Mouse (Mus musculus) brain, adult 2 months (tissue): Measurements from ENCODE around the gene Slc43a1.
A peak's percentile ranks its signal among the peaks of the same experiment; 100 is the strongest.
"Not testable (repeated sequence)": the region's sequence is repeated elsewhere in the genome, so short reads cannot be mapped to it uniquely, and the experiment has no call there.

ENCODE experiments used
- DNase-seq: peaks from one replicate; pipeline ENCODE4 v3.0.0; 2011; ENCODE audit warnings: low read depth, low spot score

Gene Slc43a1

DNA sequence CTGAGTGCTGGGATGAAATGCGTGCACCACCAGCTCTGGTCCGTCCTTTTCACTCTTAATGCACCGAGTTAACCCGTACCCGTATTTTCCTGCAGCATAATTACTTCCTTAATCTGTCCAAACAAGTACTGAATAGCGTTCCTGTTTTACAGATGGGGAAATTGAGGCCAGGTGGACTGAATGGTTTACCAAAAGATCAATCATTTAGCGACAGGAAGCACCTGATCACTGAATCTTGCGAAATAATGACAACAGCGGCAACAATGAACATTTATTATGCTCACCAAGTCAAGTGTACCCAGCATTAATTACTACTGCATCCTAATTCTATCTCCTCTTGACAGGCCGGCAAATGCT lies at the start of gene Slc43a1:
Slc43a1 (plus strand) TSS at position 258 of the 357 bp plus-strand sequence.
- DNase-seq: no peak

DNA sequence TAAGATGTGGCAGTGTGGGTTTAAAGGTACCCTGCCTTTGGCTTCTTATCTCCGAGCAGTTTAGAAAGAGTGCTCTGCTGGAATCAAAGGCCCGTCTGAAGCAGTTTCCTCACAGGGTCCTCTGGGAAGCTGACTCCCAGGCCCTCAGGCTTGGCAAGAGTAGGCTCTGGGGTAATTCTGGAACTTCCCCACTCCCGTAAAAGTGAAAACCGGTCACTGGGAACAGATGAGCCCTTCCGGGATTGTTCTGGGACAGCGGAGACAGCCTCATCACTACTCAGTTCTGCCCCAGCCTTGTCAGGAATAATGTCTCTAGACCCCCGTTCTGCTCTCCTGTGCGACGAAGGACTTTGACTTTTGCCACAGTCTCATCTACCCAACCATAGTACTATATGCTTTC lies 48.2 kb upstream of the Slc43a1 start:
- DNase-seq: no peak

DNA sequence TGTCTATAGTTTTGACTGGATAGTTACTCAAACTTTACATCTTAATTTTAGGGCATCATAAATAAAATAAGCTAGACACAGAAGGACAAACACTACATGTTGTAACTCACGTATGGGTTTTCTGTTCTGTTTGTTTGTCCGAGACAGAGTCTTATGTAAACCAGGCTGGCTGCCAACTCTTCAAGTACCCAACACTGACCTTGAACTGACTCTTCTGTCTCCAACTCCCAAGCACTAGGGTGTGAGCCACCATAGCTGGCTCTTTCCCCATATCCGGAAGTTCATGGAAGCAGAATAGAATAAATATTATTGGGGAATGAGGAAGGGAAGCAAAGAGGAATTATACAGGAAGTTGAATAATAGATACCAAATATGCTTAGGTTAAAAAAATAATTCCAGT lies 46.1 kb upstream of the Slc43a1 start:
- DNase-seq: no peak

DNA sequence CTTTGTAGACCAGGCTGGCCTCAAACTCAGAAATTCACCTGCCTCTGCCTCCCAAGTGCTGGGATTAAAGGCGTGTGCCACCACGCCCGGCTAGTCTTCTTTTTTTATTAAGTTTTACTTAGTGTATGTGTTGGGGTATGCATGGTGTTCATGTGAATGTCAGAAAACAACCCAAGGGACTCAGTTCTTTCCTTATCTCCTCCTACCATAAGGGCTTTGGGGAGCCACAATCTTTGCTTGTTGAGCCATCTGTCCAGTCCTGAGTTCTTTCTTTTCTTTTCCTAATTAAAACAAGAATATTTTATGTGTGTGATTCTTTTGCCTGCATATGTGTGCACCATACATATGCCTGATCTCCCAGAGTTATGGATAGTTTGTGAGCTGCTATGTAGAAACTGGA lies 45.5 kb upstream of the Slc43a1 start:
- DNase-seq: no peak

DNA sequence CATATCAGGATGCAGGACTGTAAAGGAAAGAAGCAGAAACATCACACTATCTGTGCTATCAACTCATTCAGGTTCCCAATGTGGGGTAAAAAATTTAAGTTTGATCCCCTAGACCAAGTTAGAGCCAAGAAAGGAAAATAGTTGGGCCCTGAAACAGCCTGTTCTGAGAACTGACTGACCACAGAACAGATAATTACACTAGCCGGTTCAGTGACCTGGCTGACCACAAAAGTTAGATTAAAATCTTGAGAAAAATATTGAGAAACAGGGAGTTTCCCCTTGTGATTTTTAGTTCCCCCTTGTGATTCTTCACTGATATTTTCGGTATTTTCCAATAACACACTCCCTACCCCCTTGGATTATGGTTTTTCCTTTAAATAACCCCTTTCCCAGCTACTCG lies 44.8 kb upstream of the Slc43a1 start:
- no peak for DNase-seq

DNA sequence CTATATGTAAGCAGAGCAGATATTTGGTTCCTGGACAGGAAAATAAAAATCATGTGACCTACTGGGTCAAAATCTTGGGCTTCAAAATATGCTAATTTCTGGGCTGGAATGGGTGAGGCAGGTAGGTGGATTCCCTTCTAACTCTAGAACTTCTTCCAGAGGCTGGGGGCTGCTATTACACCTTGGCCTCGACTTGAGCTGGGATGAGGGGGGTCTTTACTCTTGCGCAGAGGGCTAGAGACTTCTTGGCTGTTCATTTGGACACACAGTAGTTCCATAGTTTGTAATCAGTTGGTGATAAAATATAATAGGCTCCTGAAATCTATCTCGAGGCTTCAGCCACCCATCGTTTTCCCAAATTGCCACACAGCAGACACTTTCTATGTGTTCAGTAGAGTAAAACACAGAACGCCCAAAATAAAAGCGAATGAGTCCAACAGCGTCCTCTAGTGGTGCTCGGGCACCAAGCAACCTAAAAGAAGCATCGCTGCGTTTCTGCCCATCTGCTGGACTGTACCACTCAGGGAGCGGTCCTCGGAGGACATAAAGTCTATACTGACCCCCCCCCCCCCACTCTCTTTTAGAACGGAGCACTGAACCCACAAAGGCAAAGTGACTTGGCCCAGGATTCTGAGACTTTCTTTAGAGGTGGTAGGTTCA lies 40.7 kb upstream of the Slc43a1 start:
- peak; percentile 94 for DNase-seq

DNA sequence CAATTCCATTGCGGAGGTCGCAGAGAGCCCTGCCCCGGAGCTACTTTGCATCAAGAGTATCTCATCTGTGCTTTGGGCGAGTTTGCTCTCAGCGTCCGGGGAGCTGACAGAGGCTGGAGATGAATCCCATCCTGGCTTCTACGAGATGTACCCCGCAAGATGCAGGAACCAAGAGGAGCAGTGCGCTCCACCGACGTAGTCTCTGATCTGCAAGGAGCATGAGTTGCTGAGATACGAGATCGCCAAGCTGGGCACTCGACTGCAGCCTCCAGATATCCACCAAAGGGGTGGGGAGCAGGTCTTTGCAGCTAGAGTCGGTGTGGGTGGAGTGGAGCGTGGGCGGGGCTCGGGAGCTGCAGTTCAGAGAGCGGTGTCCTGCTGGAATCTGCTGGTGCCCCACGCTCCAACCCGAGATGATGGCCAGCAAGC lies 40.1 kb upstream of the Slc43a1 start, which contains the start of gene Ube2l6:
Ube2l6 (plus strand) TSS at position 336 of the 429 bp plus-strand sequence.
- DNase-seq: peak; percentile 85

DNA sequence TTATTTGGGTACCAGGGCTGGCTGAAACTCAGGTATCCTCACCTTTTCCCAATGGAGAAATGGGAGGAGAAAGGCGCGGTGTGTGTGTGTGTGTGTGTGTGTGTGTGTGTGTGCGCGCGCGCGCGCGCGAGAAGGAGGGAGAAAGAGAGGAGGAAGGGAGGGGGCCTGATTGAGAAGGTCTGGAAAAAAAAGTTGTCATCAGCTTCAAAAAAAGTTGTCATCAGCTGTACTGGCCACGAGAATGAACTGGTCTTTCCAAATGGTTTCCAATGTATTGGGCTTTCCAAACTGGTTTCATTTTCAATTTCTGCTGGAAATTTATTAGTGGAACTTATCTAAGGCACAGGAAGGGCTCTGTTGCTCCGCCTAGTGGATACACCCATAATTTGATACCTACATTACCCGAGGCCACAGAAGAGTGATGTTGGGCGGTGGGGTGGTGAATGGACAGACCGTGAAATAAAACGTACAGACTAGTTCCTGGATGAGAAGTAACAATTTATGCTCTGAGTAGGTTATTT lies 39.5 kb upstream of the Slc43a1 start:
- peak; percentile 90 for DNase-seq

DNA sequence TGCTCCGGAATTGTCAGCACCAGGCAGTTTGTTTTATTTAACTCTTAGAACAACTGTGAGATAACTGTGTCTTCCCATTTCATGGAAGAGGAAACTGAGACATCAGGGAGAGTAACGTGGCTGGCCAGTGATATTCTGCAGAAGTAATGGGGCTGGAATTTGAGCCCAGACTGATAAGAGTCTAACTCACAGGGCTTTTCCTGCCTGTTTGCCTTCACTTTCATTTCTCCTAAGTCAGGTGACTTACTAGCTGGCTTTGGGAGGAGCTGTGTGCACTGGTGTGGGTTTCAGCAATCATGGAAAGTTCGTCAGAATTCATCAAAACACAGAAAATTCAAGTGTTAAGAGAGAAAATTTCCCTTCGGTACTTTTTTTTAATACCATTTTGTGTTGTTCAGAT lies 38.3 kb upstream of the Slc43a1 start:
- no peak for DNase-seq

DNA sequence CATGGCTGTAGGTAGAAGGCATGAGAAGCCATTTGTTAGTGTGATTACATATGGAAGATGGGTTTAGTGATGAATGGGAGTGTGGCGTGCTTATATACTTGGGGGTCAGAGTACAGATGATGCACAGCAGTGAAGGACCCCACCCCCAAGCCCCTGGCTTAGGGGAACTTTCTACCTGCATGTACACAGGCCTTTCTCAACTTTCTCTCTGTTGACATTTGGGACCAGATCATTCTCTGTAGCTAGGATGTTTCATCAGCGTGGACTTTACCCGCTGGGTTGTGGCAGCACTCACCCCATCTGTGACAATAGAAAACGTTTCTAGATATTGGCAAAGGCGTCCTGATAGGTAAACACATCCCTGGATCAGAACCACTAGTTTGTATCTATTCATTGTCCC lies 37.4 kb upstream of the Slc43a1 start:
- DNase-seq: not testable (repeated sequence)

DNA sequence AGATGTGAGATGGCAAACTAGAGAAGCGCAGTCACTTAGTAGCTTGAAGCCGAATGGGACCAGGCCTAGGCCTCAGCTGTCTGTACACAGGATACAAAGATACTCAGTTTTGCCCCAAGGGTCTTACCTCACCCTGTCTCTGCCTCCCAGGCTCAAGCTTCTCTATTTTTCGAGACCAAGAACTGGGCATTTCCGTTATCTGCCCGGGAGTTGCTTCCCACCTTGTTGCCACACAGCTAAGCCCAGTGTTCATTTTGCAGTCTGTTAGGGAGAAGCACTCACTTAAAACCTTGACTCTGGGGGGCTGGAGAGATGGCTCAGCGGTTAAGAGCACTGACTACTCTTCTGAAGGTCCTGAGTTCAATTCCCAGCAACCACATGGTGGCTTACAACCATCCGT lies 34.7 kb upstream of the Slc43a1 start:
- no peak for DNase-seq

DNA sequence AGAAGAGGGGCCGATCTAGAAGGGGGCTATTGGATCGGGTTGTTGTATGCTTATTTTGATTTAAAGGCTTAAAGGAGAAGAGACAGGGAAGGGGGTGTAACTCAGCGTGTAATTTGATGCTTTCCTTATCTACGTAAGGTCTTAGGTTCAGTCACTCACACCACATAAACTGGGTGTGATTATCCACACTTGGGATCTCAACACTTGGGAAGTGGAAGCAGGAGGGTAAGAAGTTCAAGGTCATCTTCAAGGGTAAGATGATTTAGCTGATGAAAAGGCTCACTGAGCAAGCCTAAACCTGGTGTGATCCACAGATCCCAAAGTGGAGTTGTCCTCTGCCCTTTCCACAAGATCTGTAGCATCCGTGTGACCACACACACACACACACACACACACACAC lies 32.1 kb upstream of the Slc43a1 start:
- DNase-seq: no peak

DNA sequence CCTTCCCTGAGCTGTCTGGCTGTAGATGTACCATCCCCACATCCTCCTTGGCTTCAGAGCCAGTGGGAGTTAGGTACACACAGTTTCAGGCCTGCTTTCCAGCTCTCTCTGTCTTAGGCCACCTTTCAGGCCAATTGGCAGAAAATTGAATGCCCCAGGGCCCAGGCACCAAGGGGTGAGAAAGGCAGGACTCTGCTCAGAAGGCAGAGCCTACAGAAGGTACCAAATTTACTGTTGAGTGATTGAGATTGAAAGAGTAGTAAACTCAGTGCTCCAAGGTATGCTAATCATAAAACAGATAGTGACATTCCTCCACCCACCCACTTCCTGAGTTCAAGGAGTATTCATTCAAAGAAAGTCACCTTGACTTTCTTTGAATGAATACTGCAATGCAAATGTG lies 29.3 kb upstream of the Slc43a1 start:
- DNase-seq: no peak

DNA sequence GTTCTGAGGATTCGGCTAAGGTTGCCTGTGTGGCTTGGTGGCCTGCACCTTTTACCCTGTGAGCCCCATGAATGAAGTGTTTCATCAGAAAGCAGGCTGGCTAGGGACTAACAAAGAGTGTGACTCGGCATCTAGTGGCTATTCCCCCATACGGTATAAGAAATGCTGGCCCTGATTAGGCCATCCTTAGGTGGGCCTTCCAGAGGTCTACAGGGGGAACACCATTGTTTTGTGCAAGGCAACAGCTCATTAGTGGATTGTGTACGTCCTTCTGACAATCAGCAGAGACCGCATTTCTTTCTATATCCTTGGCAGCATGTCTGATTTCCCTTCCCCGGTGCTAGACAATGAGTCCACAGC lies 28.1 kb upstream of the Slc43a1 start:
- no peak for DNase-seq

DNA sequence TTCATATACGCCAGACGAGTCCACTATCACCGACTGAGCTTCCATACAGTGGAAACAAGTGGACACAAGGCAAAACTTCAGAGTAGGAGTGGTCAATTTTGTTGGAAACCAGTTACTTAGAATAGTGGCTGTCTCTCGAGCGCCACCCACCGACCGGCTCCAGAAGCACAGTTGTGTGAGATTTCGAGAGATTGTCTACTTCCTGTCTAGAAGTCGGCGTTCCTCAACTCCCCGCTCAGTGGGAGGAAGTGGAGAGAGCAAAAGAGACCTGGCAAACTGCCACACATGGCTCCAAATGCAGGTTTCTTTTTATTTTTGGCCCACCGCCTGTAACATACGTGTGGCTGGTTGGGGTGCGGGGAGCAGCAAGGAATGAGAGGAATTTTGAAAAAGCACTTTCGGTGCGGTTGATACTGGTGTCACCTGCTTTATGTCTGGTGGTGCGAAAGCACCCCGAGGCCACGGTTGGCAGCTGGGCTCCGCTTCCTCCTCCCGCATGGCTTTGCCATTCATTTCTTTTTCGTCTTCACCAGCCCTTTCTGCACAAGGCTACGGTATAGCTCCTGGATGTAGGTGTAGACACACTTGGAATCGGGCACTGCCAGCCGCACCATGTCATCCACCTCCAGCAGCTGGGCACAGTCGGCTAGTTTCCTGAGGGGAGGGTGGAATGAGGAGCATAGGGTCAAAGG lies 27.6 kb upstream of the Slc43a1 start:
- peak; percentile 89 for DNase-seq

DNA sequence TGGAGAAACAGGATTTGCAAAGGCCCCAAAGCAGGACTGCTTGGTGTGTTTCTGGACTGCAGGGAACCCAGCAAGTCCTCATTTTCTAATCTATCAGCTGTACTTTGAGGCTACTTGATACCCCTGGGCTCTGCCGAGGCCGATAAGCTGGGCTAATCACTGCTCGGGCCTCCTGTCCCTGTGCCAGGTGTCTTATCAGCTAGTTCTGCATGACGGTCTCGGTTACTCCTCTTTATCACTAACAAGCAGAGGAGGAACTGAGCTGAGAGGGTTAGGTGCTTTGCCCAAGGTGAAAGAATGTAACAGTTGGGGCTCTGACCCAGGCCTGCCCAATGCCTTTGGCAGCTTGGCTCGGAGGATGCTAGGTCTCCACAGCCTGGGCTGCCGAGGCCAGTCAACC lies 26.8 kb upstream of the Slc43a1 start:
- no peak for DNase-seq

DNA sequence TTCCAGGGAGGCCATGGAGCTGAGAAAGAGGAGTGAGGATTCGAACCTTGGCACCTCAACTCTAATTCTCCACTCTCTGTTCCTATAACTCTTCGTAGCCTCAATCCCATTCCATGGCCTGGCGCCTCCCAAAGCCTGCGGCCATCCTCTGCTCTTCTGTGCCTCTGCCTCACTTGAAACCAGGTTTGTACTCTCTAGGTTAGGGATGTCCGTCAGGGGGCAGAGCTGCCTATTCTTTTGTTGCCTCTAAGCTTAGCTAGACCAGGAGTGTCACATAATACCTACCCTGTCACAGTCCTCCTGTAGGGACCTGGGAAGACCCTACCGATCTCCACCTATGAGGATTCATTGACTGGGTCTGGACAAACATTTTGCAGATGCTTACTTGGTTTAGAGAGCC lies 26.0 kb upstream of the Slc43a1 start:
- no peak for DNase-seq

DNA sequence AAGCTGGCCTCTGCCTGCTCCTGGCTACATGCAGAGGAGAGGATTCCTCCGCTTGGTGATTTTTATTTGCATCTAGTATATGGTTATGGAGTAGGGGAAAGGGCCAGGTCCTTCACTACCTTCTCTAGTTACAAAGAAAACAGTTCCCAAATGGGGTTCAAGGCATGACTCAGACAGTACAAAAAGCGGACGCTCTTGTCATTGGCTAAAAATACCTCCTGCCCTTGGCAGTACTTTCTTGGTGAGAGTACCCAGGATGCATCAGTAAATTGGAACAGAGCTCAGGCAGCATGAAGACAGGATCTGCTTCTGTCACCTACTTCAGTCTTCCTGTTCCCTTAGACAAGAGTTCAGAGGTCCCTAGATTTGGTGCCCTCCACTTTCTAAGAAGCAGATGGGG lies 18.8 kb upstream of the Slc43a1 start:
- peak; percentile 83 for DNase-seq

DNA sequence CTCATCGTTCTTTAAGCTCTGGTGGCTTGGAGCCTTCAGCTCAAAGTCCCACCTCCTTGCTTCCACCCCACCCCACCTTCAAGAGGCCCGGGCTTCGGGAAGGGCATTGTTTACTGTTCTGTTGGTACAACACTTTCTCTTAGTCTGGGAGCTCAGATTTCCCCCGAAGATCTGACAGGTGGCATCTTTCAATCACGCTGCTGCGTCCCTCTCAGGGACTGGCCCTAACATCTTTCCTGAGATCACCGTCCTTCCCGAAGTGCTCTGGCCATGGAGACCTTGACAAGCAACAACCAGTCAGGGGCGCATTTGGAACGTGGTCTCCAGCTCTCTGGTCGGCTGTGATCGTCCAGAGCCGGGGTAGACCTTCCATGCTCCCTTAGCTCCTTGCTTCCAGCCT lies 16.1 kb upstream of the Slc43a1 start, which contains the start of gene Smtnl1:
Smtnl1 (minus strand) TSS at position 101 of the 400 bp plus-strand sequence.
- DNase-seq: no peak

DNA sequence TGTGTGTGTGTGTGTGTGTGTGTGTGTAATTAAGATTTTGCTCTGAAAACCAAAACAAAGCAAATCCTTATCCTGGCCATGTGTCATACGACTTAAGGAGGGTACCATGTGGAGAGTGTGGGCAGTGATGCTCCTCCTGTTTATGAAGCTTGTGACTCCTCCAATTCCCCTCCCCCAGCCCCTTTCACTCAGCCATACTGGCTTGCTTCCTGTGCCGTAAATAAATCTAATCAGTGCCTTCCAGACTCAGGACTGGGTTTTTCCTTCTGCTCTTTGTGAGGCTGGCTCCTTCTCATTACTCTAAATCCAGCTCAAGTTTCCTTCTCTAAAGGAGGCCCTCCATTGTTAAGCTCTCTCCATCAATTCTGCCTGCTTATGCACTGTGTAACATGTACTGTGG lies 15.4 kb upstream of the Slc43a1 start:
- DNase-seq: peak; percentile 53

DNA sequence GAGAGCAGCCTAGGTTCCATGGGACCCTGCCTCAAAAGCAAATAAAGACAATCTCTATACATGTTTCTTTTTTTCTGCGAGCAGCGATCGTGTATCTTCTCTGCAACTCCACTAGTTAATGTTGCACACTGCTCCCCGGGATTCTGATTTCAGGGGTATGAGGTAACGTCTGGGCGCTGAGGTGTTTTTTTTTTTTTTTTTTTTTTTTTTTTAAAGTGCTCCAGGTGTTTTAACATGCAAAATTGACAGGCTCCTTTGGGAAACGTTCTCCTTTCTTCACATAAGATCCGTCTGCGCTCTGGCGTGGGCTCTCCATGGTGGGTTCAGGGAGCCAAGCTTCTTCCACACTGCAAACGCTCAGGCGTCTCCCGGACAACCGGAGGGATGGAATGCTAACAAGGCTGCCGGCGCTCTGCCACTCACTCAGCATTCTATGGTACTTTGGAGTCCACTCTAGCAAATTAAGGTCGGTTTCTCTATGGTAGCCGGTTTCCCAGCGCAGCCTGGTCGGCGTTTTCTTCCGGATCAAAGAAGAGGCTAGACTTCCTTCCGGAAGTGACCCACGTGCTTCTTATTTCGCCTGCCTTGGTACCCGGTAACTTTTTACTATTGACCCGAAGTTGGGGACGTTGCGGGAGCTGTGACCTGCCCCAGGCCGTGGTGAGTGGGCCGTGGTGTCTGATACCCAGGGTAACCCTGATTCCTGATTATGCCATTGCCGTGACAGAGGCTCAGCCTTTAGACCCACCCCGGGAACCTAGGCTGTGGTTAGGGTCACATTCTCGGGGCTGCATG lies 12.0 kb upstream of the Slc43a1 start, which contains the start of gene Timm10:
Timm10 (plus strand) TSS at position 510 of the 795 bp plus-strand sequence.
- peak; percentile 98 for DNase-seq

DNA sequence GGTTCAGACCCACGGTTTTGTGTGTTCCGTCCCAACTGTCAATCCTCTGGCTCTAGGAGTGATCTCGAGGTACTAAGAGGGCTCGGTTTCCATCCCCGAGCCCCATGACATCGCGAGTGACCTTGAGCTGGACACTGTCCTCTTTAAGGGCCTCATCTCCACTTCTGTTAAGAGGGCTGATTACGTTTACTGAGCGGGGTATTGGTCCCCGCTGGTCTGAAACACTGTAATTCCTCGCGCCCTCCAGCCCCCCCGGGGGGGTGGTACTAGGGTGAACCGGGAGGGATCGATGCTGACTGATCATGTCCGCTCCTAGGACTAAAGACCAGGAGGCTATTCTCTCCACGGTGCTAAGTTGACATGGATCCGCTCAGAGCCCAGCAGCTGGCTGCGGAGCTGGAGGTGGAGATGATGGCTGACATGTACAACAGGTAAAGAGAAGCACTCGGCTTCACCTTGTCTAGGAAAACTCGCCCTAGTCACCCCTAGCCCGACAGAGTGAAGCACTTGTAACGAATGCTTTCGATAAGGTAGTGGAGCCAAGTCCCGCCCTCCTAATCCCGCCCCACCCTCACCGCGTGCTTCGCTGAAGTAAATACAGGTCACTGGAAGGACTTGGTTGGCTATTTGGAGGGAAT lies 11.2 kb upstream of the Slc43a1 start:
- peak; percentile 18 for DNase-seq
